Mouse (Mus musculus) midbrain, postnatal 0 days (tissue): ENCODE measurements around the gene Slc22a12. TPM values are rescaled to one million over a fixed set of nuclear protein-coding genes. Genes with fewer than 3 reads are reported as not detected.

Source experiments
- ATAC-seq: fragments of 200-750 bp; cut with Nextera tagmentation; 2 replicates; pipeline ENCODE4 v1.8.0; 2017; ENCODE audit warnings: moderate number of reproducible peaks, mild to moderate bottlenecking, moderate TSS enrichment, moderate library complexity; ENCODE audit not compliant: low FRiP score
- DNase-seq: peaks from one replicate; pipeline ENCODE4 v3.0.0-alpha.2; 2015; ENCODE audit warnings: low spot score
- H3K27ac ChIP-seq: fragments of 300-500 bp; sonication (generic); 2 replicates; pipeline ENCODE4 v1.5.1; 2014; ENCODE audit warnings: low read depth, mild to moderate bottlenecking, low read length, mixed read lengths
- H3K27me3 ChIP-seq: fragments of 300-500 bp; sonication (generic); 2 replicates; pipeline ENCODE4 v1.6.1; 2014; ENCODE audit warnings: low read length, control low read depth, mixed read lengths; ENCODE audit not compliant: insufficient read depth
- H3K36me3 ChIP-seq: fragments of 300-500 bp; sonication (generic); 2 replicates; pipeline ENCODE4 v1.6.1; 2014; ENCODE audit warnings: low read length, control low read depth, mixed read lengths; ENCODE audit not compliant: insufficient read depth
- H3K4me1 ChIP-seq: fragments of 300-500 bp; sonication (generic); 2 replicates; pipeline ENCODE4 v1.6.1; 2014; ENCODE audit warnings: mild to moderate bottlenecking, control low read depth, antibody characterized with exemption, low read length, mixed read lengths; ENCODE audit not compliant: insufficient read depth
- H3K4me2 ChIP-seq: fragments of 300-500 bp; sonication (generic); 2 replicates; pipeline ENCODE4 v1.6.1; 2014; ENCODE audit warnings: low read depth, mild to moderate bottlenecking, low read length, mixed read lengths; ENCODE audit not compliant: poor library complexity, severe bottlenecking
- H3K4me3 ChIP-seq: fragments of 300-500 bp; sonication (generic); 2 replicates; pipeline ENCODE4 v1.5.1; 2014; ENCODE audit warnings: low read depth, mild to moderate bottlenecking, low read length, moderate library complexity
- H3K9ac ChIP-seq: fragments of 300-500 bp; sonication (generic); replicated peaks from 2 replicates; pipeline ENCODE4 v1.6.1; 2014; ENCODE audit warnings: mild to moderate bottlenecking, low read length, moderate library complexity, mixed read lengths; ENCODE audit not compliant: poor library complexity, severe bottlenecking
- H3K9me3 ChIP-seq: fragments of 300-500 bp; sonication (generic); 2 replicates; pipeline ENCODE4 v1.6.1; 2016; ENCODE audit warnings: low read length, control low read depth
- CTCF ChIP-seq: IDR thresholded peaks from 2 replicates; pipeline ENCODE4 v1.5.1; 2016; ENCODE audit warnings: antibody characterized with exemption, mild to moderate bottlenecking
- WGBS: fragments of 180-500 bp; shearing (Covaris S2); extraction: QIAGEN DNeasy Blood & Tissue Kit; methylation state at CpG from one replicate; pipeline ENCODE4 v1.1.7; 2014; 5-methylcytosine and 5-hydroxymethylcytosine counted together
- polyA plus RNA-seq: library from polyadenylated mRNA; unstranded; fragments of >200 nt; fragmentation: Nextera tagmentation; extraction: Ambion mirVana; gene quantifications from 2 replicates; pipeline ENCODE4 v1.2.1, GENCODE M21; 2015
- total RNA-seq: library from RNA; depleted of rRNA; stranded (reverse); fragments of >200 nt; gene quantifications from 2 replicates; pipeline ENCODE4 v1.2.3, GENCODE M21; 2014

Slc22a12 gene
- total and polyA plus RNA-seq, 2 experiments from 2014 or later: 0.57 to 0.71 TPM

- no peak for TF ChIP-seq CTCF
- DNase-seq (no peak), ATAC-seq (no peak)
- Histone ChIP-seq H3K4me3 (no peak overlapping the region), H3K27me3 (no peaks in the 10 kb centered on the region), H3K27ac (no peak overlapping the region), H3K4me1 (no peaks in the 10 kb centered on the region), H3K9me3 (no peaks in the 10 kb centered on the region), H3K4me2 (no peak overlapping the region), H3K9ac (no peak overlapping the region), H3K36me3 (no peaks in the 10 kb centered on the region)
- 89% methylated on average over 6 of the region's 6 CpGs for WGBS
Measured at GRCm38 (mm10) chr19:6538546-6538945, 4.3 kb downstream of the Slc22a12 start.

- no peaks in the 10 kb centered on the region for H3K9me3 ChIP-seq
- no peaks in the 10 kb centered on the region for H3K4me1 ChIP-seq
- H3K36me3 ChIP-seq: no peaks in the 10 kb centered on the region
- H3K27me3 ChIP-seq: no peaks in the 10 kb centered on the region
- 73% methylated on average over 8 of the region's 8 CpGs for WGBS
- DNase-seq: no peak
- H3K27ac ChIP-seq: no peak overlapping the region
- no peak overlapping the region for H3K4me2 ChIP-seq
- H3K9ac ChIP-seq: no peak overlapping the region
- no peak overlapping the region for H3K4me3 ChIP-seq
- no peak for TF ChIP-seq CTCF
- ATAC-seq: no peak
Measured at GRCm38 (mm10) chr19:6537526-6537925, 5.3 kb downstream of the Slc22a12 start.

GRCm38 (mm10) chr19:6536696-6537095 is 6.1 kb downstream of the Slc22a12 start:
- no peaks in the 10 kb centered on the region for H3K9me3 ChIP-seq
- H3K36me3 ChIP-seq: peaks cover 4% of the 10 kb centered on the region; the same call in 1 of the 2 replicates
- H3K4me1 ChIP-seq: no peaks in the 10 kb centered on the region
- no peak for ATAC-seq
- H3K27me3 ChIP-seq: no peaks in the 10 kb centered on the region
- H3K9ac ChIP-seq: no peak overlapping the region
- peak; percentile 33 for TF ChIP-seq CTCF
- no peak for DNase-seq
- WGBS: 63% methylated on average over 6 of the region's 6 CpGs
- no peak overlapping the region for H3K4me3 ChIP-seq
- no peak overlapping the region for H3K4me2 ChIP-seq
- H3K27ac ChIP-seq: peak overlapping the region; percentile 18; the same call in 1 of the 2 replicates

GRCm38 (mm10) chr19:6536201-6536600 is 6.6 kb downstream of the Slc22a12 start:
- Histone ChIP-seq H3K9me3 (no peaks in the 10 kb centered on the region), H3K4me2 (no peak overlapping the region), H3K4me1 (0 out of 2 replicates have a peak, but pooled peaks cover 2% of the 10 kb centered on the region), H3K4me3 (no peak overlapping the region), H3K27me3 (no peaks in the 10 kb centered on the region), H3K27ac (peak overlapping the region; percentile 18; the same call in 1 of the 2 replicates), H3K9ac (no peak overlapping the region), H3K36me3 (peaks cover 8% of the 10 kb centered on the region; the same call in 1 of the 2 replicates)
- ATAC-seq: no peak
- TF ChIP-seq CTCF: no peak
- 77% methylated on average over 3 of the region's 3 CpGs for WGBS
- no peak for DNase-seq

GRCm38 (mm10) chr19:6534118-6534415 is 8.8 kb downstream of the Slc22a12 start:
- Histone ChIP-seq H3K4me2 (no peak overlapping the region), H3K27ac (0 out of 2 replicates have a peak overlapping the region, but pooled peaks have one; percentile 26), H3K4me3 (no peak overlapping the region), H3K9me3 (no peaks in the 10 kb centered on the region), H3K4me1 (peaks cover 10% of the 10 kb centered on the region; the same call in 1 of the 2 replicates), H3K9ac (no peak overlapping the region), H3K27me3 (no peaks in the 10 kb centered on the region), H3K36me3 (peaks cover 8% of the 10 kb centered on the region; the same call in 1 of the 2 replicates)
- no peak for TF ChIP-seq CTCF
- ATAC-seq (no peak), DNase-seq (no peak)
- WGBS: 37% methylated on average over 5 of the region's 5 CpGs

GRCm38 (mm10) chr19:6533290-6534117 is 9.3 kb downstream of the Slc22a12 start:
- DNase-seq (peak; percentile 39), ATAC-seq (no peak)
- Histone ChIP-seq H3K4me3 (no peak overlapping the region), H3K4me2 (no peak overlapping the region), H3K36me3 (peaks cover 8% of the 10 kb centered on the region; the same call in 1 of the 2 replicates), H3K9ac (no peak overlapping the region), H3K4me1 (peaks cover 12% of the 10 kb centered on the region; the same call in 1 of the 2 replicates), H3K27ac (peak overlapping the region; percentile 38; the same call in 1 of the 2 replicates), H3K9me3 (no peaks in the 10 kb centered on the region), H3K27me3 (no peaks in the 10 kb centered on the region)
- no peak for TF ChIP-seq CTCF
- 60% methylated on average over 11 of the region's 11 CpGs for WGBS
